Mouse (Mus musculus) CD4-positive helper T cell, adult 2 months (primary cell): Measurements from ENCODE around the gene Olfr706.
"Not testable (repeated sequence)": the region's sequence is repeated elsewhere in the genome, so short reads cannot be mapped to it uniquely, and the experiment has no call there.

Experiments
- DNase-seq: peaks from one replicate; pipeline ENCODE4 v3.0.0-alpha.2; 2012; ENCODE audit warnings: low read depth, missing footprints, low spot score

The Olfr706 gene

DNA sequence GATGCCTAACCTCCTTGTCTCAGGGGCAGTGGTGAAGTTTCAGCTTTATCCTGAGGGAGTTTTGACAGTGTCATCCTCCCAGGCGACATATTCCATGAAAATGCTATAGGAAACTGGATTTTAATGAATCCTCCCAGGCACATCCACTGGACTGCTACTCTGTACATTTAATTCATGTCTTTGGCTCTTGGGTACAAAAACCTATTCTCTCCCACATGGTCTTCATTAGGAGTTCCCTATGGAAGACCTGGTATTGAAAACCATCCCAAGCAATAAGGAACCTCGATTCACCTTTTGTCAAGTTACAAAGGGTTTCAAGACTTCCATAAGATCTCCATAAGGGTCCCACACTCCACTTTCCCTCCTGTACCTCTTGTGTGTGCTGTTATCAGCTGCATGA is at the start of gene Olfr706:
TSS of gene Olfr706 (minus strand) at position 101 of the 400 bp plus-strand sequence.
- no peak for DNase-seq

DNA sequence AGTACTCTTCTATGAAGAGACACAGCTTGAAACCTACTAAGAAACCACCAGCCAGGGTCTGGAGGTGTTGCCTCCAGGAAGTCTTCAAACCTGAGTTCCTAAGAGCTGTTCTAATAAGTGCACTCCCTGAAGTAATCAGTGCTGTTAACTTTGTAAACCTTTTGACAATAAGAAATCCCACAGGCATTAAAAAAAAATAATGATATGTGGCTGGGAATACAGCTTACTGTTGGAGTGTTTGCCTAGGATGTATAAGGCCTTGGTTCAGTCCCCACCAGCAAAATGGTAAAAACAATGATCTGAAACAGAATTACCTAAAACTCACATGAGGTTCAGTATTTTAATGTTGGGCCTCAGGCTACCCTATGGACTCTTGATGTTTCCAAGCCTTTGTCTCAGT is 44.2 kb upstream of the Olfr706 start, which contains the start of gene Olfr709-ps1:
TSS of gene Olfr709-ps1 (minus strand) at position 101 of the 400 bp plus-strand sequence.
- no peak for DNase-seq

DNA sequence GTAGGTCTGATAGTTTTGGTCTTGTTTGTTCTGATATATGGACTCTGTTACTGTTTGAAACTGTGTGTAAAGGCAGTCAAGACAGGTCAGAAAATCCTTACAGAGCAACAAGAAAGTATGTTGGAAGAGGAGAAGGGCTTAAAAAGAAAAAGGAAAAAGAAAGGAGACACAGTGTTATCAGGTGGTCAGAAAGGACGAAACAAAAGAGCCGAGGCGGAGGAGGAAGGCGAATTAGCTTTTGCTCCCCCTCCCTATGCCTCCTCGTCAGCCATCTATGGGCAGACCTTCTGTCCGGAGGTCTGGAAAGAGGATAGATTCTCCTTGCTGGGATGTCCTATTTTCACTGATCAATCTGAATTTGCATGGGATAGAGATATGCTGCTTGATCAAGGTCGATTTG is 33.0 kb upstream of the Olfr706 start:
- DNase-seq, result not testable (repeated sequence)

DNA sequence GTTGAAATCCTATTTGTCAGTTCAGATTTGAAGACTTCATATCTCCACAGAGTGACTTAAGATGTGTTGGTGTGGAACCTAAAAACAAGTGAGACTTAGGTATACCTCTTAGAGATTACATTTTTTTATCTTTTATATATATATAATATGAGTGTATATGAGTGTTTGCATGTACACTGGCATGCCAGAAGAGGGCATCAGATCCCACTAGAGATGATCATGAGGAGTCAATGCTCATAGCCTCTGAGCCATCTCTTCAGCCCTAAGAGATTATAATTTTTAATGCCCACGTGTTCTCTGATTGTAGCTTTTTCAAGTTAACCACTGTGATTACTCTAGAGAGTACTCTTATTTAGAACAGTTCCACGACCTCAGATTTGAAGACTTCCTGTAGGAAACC is 19.7 kb upstream of the Olfr706 start, which contains the start of gene Olfr1532-ps1:
TSS of gene Olfr1532-ps1 (plus strand) at position 326 of the 400 bp plus-strand sequence.
- no peak for DNase-seq

DNA sequence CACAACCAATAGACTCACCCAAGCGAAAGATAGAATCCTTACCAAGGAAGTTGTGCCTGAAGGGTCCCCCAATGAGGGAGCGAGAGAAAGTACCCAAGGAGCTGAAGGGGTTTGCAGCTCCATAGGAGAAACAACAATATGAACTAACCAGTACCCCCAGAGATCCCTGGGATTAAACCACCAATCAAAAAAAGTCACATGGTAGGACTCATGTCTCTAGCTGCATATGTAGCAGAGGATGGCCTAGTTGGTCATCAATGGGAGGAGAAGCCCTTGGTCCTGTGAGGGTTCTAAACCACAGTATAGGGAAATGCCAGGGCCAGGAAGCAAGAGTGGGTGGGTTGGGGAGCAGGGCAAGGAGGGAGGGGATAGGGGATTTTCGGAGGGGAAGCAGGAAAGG is 13.2 kb upstream of the Olfr706 start, which contains the start of gene Olfr707:
TSS of gene Olfr707 (minus strand) at position 101 of the 400 bp plus-strand sequence.
- not testable (repeated sequence) for DNase-seq

DNA sequence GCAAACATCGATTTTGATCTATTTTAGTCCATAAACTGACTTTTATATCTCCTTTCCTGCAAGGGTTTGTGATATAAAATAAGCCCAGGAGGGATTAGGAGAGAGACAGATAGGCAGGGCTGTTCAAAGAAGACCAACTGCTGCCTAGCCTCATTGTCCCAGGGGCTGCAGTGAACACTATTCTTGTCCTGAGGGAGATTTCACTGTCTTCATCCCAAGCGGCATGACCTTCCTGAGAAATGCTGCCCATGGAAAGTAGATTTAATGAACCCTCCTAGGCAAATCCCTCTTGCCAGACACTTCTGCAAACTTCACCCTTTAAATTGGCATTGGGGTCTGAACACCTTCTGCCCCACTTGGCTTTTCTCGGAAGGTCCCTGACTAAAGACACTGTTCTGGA is 11.2 kb downstream of the Olfr706 start, which contains the start of gene Olfr705:
TSS of gene Olfr705 (minus strand) at position 101 of the 400 bp plus-strand sequence.
- DNase-seq, result no peak

DNA sequence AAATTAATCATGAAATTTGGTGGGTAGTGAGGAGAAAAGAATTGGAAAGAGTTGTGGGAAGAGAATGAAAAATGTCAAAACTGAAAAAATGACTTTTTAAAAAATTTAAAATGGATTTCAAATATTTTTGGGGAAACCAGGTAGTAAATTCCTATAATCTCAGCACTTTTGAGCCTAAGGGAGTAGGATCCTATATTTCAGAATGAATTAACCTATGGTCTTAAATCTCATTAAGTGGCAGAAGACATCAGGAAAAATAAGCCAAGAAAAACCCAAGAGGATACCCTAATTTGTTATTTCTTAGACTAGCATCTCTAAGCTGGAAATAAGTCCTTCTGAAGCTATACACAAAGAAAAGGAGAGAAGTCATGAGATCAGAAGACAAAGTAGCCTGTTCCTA is 25.1 kb downstream of the Olfr706 start, which contains the start of gene Olfr704:
TSS of gene Olfr704 (plus strand) at position 301 of the 400 bp plus-strand sequence.
- DNase-seq, result no peak

DNA sequence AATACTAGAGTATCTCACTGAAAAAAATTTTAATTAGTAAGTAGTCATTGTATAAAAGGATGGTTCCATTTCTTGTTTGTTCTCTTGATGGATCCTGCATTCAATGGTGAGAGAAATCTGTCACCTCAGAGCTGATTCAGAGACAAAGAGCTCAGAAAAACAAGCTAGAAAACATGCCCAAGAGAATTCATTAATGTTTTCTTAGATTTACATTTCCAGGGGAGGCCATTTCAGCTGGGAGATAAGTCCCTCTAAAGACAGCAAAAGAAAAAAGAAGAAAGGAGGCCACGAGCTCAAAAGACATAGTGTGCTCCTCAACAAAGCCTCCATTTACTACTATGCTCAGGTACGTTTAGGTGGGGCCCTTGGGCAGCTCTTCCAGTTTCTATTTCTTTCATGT is 44.9 kb downstream of the Olfr706 start, which contains the start of gene Olfr703:
TSS of gene Olfr703 (plus strand) at position 301 of the 400 bp plus-strand sequence.
- DNase-seq, result no peak

DNA sequence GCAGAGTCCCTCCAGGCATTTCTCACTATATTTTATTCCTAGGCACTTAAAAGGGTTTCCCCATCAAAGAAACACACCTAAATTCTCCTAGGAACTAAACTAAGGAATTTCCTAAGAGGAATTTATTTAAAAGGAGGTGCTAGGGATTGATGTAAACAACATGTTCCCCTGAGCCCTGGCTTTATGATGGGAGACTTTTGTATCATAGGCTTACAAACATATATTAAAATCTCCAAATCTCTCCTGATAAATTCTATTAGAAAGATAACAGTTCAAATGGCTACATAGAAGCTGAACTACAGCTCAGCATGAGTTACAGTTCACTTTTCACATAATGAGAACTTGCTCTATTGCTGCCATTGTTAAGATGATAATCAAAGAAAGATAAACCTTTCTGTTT is 54.2 kb downstream of the Olfr706 start, which contains the start of gene Olfr702:
TSS of gene Olfr702 (minus strand) at position 101 of the 400 bp plus-strand sequence.
- DNase-seq, result no peak
